Mouse (Mus musculus) midbrain, embryonic 11.5 days (tissue): Measurements from ENCODE around the gene Ulk2. TPM values are rescaled to one million over a fixed set of nuclear protein-coding genes. Genes with fewer than 3 reads are reported as not detected.

Source experiments
- ATAC-seq: fragments of 200-750 bp; cut with Nextera tagmentation; 2 replicates; pipeline ENCODE4 v1.8.0; 2017; ENCODE audit warnings: moderate TSS enrichment, moderate library complexity; ENCODE audit not compliant: low FRiP score
- DNase-seq: peaks from one replicate; pipeline ENCODE4 v3.0.0; 2015; ENCODE audit warnings: low spot score; ENCODE audit errors: missing footprints
- H3K27ac ChIP-seq: fragments of 300-500 bp; sonication (generic); 2 replicates; pipeline ENCODE4 v1.5.1; 2014; ENCODE audit warnings: low read depth, low read length
- H3K27me3 ChIP-seq: fragments of 300-500 bp; sonication (generic); 2 replicates; pipeline ENCODE4 v1.6.1; 2014; ENCODE audit warnings: mild to moderate bottlenecking, low read length, moderate library complexity, mixed read lengths; ENCODE audit not compliant: control insufficient read depth, insufficient read depth
- H3K36me3 ChIP-seq: fragments of 300-500 bp; sonication (generic); 2 replicates; pipeline ENCODE4 v1.6.1; 2014; ENCODE audit warnings: mild to moderate bottlenecking, low read length, moderate library complexity, mixed read lengths; ENCODE audit not compliant: control insufficient read depth, insufficient read depth
- H3K4me1 ChIP-seq: fragments of 300-500 bp; sonication (generic); 2 replicates; pipeline ENCODE4 v1.6.1; 2014; ENCODE audit warnings: low read length; ENCODE audit not compliant: control insufficient read depth, insufficient read depth
- H3K4me2 ChIP-seq: fragments of 300-500 bp; sonication (generic); 2 replicates; pipeline ENCODE4 v1.6.1; 2014; ENCODE audit warnings: mild to moderate bottlenecking, moderate library complexity
- H3K4me3 ChIP-seq: fragments of 300-500 bp; sonication (generic); 2 replicates; pipeline ENCODE4 v1.5.1; 2014; ENCODE audit warnings: low read depth, low read length
- H3K9ac ChIP-seq: fragments of 300-500 bp; sonication (generic); 2 replicates; pipeline ENCODE4 v1.6.1; 2014; ENCODE audit warnings: low read length
- H3K9me3 ChIP-seq: fragments of 300-500 bp; sonication (generic); 2 replicates; pipeline ENCODE4 v1.6.1; 2016; ENCODE audit warnings: low read length; ENCODE audit not compliant: control insufficient read depth
- WGBS: fragments of 180-500 bp; shearing (Covaris S2); extraction: QIAGEN DNeasy Blood & Tissue Kit; methylation state at CpG from one replicate; pipeline ENCODE4 v1.1.7; 2014; 5-methylcytosine and 5-hydroxymethylcytosine counted together
- polyA plus RNA-seq: library from polyadenylated mRNA; unstranded; fragments of >200 nt; fragmentation: Nextera tagmentation; extraction: Ambion mirVana; gene quantifications from 2 replicates; pipeline ENCODE4 v1.2.1, GENCODE M21; 2014

The Ulk2 gene
- 32.0 and 32.8 TPM in 2 replicates for polyA plus RNA-seq

DNA sequence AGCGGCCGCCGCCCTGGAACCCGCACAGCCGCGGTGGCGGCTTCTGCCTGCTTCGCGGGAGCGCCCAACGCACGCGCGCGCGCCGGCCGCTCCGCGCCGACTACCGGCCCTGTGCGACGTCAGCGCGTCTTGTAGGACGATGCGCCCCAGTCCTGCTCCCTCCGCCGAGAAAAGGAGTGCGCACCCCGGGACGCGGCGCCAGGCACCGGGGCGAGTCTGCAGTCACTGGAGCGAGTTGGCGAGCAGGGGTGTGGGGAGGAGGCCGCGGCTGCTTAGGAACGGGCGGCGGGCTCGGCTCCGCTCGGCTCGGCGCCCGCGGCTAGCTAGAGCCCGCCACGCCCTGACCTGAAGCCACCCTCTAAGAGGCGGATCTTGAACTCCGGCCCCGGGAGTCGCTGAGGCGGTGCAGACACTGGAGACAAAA, at the start of gene Ulk2:
Gene Ulk2, minus strand, starts transcription at position 86 of the 424 bp plus-strand sequence.
- under 1% methylated on average over 58 of the region's 58 CpGs for WGBS

DNA sequence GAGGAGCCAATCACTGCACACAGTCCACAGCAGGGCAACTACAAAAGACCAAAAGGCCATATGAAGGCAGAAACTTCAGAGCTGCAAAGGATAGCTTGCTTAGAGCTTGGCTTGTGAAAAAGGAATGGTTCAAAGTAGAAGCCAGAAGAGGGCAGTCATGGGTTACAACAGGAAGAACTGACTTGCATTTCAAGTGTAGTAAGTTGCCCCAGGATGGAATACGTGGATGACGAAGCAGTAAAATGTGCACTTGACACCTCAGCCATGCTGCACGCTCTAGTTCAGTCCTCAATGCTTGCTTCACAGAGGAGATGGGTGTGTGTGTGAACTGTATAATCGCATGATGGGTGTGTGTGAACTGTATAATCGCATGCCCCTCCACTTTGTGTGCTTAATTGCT, 27.3 kb upstream of the Ulk2 start:
- Histone ChIP-seq H3K27me3 (no peaks in the 10 kb centered on the region), H3K36me3 (peaks cover 2% of the 10 kb centered on the region; the same call in 1 of the 2 replicates), H3K4me1 (no peaks in the 10 kb centered on the region), H3K4me2 (no peak overlapping the region), H3K9me3 (no peaks in the 10 kb centered on the region), H3K27ac (no peak overlapping the region), H3K9ac (no peak overlapping the region), H3K4me3 (no peak overlapping the region)
- WGBS, result 89% methylated on average over 5 of the region's 5 CpGs
- DNase-seq, result no peak
- no peak for ATAC-seq

More for the DNA sequence above, at the start of gene Ulk2:
- Histone ChIP-seq H3K4me1 (0 out of 2 replicates have a peak, but pooled peaks cover 4% of the 10 kb centered on the region), H3K27me3 (no peaks in the 10 kb centered on the region), H3K4me3 (peak within 1 kb of the TSS; percentile 93), H3K9ac (peak within 1 kb of the TSS; percentile 97), H3K36me3 (no peaks in the 10 kb centered on the region), H3K9me3 (no peaks in the 10 kb centered on the region), H3K4me2 (peak within 1 kb of the TSS; percentile 74), H3K27ac (peak within 1 kb of the TSS; percentile 89)
- peak; percentile 99 for DNase-seq
- ATAC-seq, result peak; percentile 92

DNA sequence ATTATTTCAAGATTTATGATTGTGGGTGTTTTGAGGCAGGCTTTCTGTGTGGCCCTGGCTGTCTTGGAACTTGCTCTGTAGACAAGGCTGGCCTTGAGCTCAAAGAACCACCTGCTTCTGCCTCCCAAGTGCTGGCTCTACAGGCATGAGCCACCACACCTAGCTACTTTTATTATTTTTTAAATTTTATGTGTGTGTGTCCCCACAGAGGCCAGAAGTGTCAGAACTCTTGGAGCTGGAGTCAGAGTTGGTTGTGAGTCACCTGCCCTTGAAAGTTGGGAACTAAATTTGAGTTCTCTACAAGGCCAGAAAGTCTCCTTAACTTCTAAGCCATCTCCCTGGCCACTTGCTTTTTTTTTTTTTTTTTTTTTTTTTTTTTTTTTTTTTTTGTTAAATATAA, 25.0 kb upstream of the Ulk2 start:
- no peaks in the 10 kb centered on the region for H3K9me3 ChIP-seq
- H3K4me2 ChIP-seq, result no peak overlapping the region
- H3K4me3 ChIP-seq, result no peak overlapping the region
- H3K4me1 ChIP-seq, result no peaks in the 10 kb centered on the region
- no peak overlapping the region for H3K9ac ChIP-seq
- peaks cover 2% of the 10 kb centered on the region; the same call in 1 of the 2 replicates for H3K36me3 ChIP-seq
- ATAC-seq, result no peak
- H3K27me3 ChIP-seq, result no peaks in the 10 kb centered on the region
- no peak for DNase-seq
- no peak overlapping the region for H3K27ac ChIP-seq

DNA sequence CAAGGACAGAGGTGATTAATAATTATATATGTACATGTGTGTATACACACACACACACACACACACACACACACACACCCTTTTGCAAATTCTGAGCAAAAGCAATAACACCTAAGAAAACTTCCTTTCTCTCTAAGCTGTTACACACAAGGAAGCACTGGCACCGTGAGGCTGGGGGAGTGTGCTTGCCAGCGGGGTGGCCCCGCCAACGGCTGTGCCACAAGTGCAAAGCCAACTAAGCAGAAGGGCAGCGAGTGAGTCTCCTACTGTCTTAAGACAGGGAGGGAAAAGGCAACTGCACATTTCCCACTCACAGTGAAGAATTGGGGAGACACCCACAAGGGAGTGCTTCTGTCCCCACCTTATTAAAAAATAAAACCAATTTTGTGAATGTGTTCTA, 17.0 kb upstream of the Ulk2 start:
- ATAC-seq, result no peak
- H3K4me3 ChIP-seq, result no peak overlapping the region
- no peak overlapping the region for H3K27ac ChIP-seq
- no peaks in the 10 kb centered on the region for H3K4me1 ChIP-seq
- no peak overlapping the region for H3K4me2 ChIP-seq
- no peak overlapping the region for H3K9ac ChIP-seq
- DNase-seq, result no peak
- no peaks in the 10 kb centered on the region for H3K27me3 ChIP-seq
- no peaks in the 10 kb centered on the region for H3K9me3 ChIP-seq
- WGBS, result 93% methylated on average over 5 of the region's 5 CpGs
- peaks cover 6% of the 10 kb centered on the region; the same call in 1 of the 2 replicates for H3K36me3 ChIP-seq

DNA sequence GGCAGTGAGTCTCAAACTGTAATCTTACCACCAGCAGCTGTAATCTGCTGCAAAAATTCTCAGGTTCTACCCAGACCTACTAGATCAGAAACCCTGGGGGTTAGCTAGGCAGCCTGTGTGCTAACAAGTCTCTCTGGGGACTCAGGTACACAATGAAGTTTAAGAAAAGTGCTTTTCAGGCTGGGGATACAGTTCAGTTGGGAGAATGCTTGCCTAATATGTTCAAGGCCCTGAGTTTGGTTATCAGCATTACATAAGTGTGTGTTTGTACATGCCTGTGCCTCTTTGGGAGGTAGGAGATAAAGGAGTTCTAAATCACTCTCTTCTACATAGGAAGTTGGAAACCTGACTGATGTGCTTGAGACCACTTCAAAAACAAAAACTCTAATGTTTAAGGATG, 12.0 kb upstream of the Ulk2 start:
- no peak overlapping the region for H3K9ac ChIP-seq
- H3K4me2 ChIP-seq, result no peak overlapping the region
- ATAC-seq, result no peak
- H3K4me3 ChIP-seq, result no peak overlapping the region
- no peaks in the 10 kb centered on the region for H3K4me1 ChIP-seq
- no peak for DNase-seq
- H3K9me3 ChIP-seq, result no peaks in the 10 kb centered on the region
- H3K27me3 ChIP-seq, result no peaks in the 10 kb centered on the region
- H3K27ac ChIP-seq, result no peak overlapping the region
- H3K36me3 ChIP-seq, result no peaks in the 10 kb centered on the region; the same call in 1 of the 2 replicates

DNA sequence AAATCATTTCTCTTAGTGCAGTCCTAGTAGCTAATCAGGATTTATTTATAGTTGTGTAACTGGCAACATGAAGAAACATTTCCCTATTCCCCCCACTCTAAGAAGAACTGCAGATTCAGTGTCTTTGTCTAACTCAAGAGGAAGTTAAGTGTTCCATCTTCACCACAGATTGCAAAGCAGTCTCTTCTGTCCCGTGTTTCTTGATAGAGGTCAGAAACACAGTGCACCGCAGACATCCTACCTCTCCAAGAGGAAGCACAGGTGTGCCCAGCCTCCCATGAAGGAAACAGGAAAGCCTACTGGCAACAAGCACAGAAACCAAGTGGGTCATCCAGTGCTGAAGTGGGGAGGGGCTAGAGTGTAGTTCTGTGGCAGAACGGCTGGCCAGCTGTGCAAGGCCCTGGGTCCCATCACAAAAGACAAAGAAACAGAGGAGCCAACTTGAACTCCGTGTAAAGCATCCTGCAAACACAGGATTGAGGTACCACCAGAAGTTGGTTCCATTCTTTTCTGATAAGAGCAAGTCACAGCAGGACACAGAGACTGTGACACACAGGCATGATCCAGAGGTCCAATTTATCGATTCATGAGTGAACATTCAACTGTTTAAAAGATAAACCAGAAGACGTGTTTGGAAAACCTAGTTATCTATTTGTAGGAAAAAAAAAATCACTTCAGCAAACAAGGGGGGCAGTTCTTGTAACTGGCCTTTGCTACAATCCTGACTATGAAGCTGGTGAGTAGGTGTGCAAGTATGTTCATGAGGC, 7.1 kb upstream of the Ulk2 start:
- Histone ChIP-seq H3K36me3 (no peaks in the 10 kb centered on the region), H3K27ac (no peak overlapping the region), H3K4me1 (no peaks in the 10 kb centered on the region), H3K9me3 (no peaks in the 10 kb centered on the region), H3K27me3 (no peaks in the 10 kb centered on the region), H3K9ac (no peak overlapping the region), H3K4me2 (no peak overlapping the region), H3K4me3 (no peak overlapping the region)
- WGBS, result 81% methylated on average over 6 of the region's 6 CpGs
- no peak for DNase-seq
- ATAC-seq, result no peak

DNA sequence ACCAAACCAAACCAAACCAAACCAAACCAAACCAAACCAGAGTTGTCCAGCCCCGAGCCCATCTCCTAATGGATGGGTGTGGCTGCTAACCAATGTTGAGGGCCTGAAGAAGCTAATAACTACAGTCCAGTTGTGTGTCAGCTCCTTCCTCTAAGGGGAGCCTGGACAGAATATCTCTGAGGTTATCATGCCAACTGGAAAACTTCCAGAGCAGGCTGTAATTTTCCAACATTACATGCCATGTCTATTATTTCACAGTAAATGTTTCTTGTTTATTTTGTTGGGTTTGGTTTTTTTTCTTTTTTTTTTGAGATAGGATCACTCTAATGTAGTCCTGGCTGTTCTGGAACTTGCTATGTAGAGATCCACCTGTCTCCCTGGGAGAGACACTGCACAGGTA, 4.4 kb upstream of the Ulk2 start:
- DNase-seq (no peak), ATAC-seq (no peak)
- Histone ChIP-seq H3K4me1 (no peaks in the 10 kb centered on the region), H3K4me3 (no peak overlapping the region), H3K4me2 (no peak overlapping the region), H3K36me3 (no peaks in the 10 kb centered on the region), H3K27me3 (no peaks in the 10 kb centered on the region), H3K9me3 (no peaks in the 10 kb centered on the region), H3K9ac (no peak overlapping the region), H3K27ac (no peak overlapping the region)
- WGBS, result 67% methylated on average over 1 of the region's 1 CpGs

DNA sequence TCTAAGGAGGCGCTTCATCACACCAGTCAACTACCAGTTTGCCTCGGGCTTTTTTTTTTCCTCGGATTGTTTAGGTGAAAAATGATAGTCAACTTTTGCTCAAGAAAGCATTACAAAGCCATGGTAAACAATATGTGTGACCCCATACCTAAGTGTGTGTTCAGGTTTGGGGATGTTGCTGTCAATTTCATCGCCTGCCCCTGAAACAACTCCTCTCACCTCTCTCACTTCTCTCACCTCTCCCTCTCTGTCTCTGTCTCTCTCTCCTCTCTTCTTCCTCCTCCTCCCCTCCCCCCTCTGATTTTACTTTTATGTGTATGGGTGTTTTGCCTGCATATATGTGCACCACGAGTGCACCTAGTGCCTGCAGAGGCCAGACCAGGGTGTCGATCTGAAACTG, 666 bp upstream of the Ulk2 start:
- no peaks in the 10 kb centered on the region for H3K27me3 ChIP-seq
- no peak overlapping the region; the same call in 1 of the 2 replicates for H3K27ac ChIP-seq
- no peaks in the 10 kb centered on the region for H3K36me3 ChIP-seq
- DNase-seq (no peak), ATAC-seq (no peak)
- H3K4me2 ChIP-seq, result peak overlapping the region; percentile 74
- H3K9me3 ChIP-seq, result no peaks in the 10 kb centered on the region
- 0 out of 2 replicates have a peak, but pooled peaks cover 4% of the 10 kb centered on the region for H3K4me1 ChIP-seq
- WGBS, result 47% methylated on average over 6 of the region's 6 CpGs
- peak overlapping the region; percentile 97 for H3K9ac ChIP-seq
- peak overlapping the region; percentile 93 for H3K4me3 ChIP-seq

DNA sequence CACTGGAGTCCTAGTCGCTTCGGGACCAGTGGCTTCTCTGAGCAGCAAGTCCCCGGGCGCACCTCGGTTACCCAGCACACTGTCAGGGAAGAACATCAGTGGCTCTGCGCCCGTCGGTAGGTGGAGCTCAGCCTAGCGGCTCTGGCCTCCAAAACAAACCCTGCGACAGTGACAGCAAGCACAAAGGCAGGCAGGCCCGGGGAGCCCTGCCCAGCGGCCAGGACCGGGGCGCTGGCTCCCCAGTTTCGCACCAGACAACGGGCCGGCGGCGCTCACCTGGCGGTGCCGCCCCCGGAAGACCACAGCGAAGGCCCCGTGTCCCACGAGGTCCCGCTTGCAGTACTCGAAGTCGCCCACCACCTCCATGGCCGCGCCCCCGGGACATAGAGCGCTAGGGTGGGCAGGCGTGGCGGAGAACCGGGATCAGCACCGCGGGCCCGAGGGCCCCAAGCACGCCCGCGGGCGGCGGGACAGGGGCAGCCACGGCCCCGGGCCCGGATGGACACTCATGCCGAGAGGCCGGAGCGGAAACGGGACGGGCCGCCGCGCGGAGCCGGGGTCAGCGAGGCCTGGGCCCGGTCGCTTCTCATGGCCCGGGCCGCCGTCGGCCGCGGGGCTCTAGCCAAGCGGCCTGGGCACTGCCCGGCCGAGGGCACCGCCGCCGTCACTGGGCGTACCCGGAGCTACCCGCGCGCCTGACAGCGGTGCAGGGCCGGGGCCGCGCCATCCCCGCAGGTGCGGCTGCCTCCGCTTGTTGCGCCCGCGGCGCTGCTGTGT, 474 bp downstream of the Ulk2 start:
- H3K4me1 ChIP-seq, result 0 out of 2 replicates have a peak, but pooled peaks cover 4% of the 10 kb centered on the region
- no peaks in the 10 kb centered on the region for H3K9me3 ChIP-seq
- peak overlapping the region; percentile 74 for H3K4me2 ChIP-seq
- H3K9ac ChIP-seq, result peak overlapping the region; percentile 97
- H3K36me3 ChIP-seq, result no peaks in the 10 kb centered on the region
- peak overlapping the region; percentile 93 for H3K4me3 ChIP-seq
- peak; percentile 80 for ATAC-seq
- H3K27me3 ChIP-seq, result no peaks in the 10 kb centered on the region
- peak overlapping the region; percentile 89 for H3K27ac ChIP-seq
- peak; percentile 97 for DNase-seq
- 0% methylated on average over 84 of the region's 87 CpGs for WGBS
